Mouse (Mus musculus) C2C12 (cell line): ENCODE measurements around the gene Sike1.

Experiments
- CTCF ChIP-seq: IDR thresholded peaks from one replicate; pipeline ENCODE4 v1.5.1; 2011; ENCODE audit not compliant: control insufficient read depth, insufficient read depth, insufficient read length
- FOSL1 ChIP-seq: IDR thresholded peaks from one replicate; pipeline ENCODE4 v1.8.0; 2011; ENCODE audit warnings: mild to moderate bottlenecking, low read length; ENCODE audit not compliant: poor library complexity, insufficient read depth, severe bottlenecking
- MAX ChIP-seq: IDR thresholded peaks from one replicate; pipeline ENCODE4 v1.6.1; 2011; ENCODE audit warnings: mild to moderate bottlenecking, control low read depth
- MYOD1 ChIP-seq: IDR thresholded peaks from one replicate; pipeline ENCODE4 v1.6.1; 2011; ENCODE audit warnings: low read depth; ENCODE audit not compliant: control insufficient read depth, insufficient read length
- USF1 ChIP-seq: IDR thresholded peaks from one replicate; pipeline ENCODE4 v1.6.1; 2011; ENCODE audit warnings: low read depth, mild to moderate bottlenecking, control low read depth, moderate library complexity

- TF ChIP-seq CTCF, result no peak
- TF ChIP-seq MAX, result no peak
- no peak for TF ChIP-seq MYOD1
- TF ChIP-seq FOSL1, result no peak
- no peak for TF ChIP-seq USF1
These were observed 21.8 kb downstream of the Sike1 start for GRCm38 (mm10) chr3:103017350-103017749.
